Mouse (Mus musculus): ENCODE results near the gene Naa30. TPM values are rescaled to one million over a fixed set of nuclear protein-coding genes. Genes with fewer than 3 reads are reported as not detected.

Naa30 gene
- polyA plus RNA-seq, 1 experiment from 2014 or later, result 12.0 TPM

DNA sequence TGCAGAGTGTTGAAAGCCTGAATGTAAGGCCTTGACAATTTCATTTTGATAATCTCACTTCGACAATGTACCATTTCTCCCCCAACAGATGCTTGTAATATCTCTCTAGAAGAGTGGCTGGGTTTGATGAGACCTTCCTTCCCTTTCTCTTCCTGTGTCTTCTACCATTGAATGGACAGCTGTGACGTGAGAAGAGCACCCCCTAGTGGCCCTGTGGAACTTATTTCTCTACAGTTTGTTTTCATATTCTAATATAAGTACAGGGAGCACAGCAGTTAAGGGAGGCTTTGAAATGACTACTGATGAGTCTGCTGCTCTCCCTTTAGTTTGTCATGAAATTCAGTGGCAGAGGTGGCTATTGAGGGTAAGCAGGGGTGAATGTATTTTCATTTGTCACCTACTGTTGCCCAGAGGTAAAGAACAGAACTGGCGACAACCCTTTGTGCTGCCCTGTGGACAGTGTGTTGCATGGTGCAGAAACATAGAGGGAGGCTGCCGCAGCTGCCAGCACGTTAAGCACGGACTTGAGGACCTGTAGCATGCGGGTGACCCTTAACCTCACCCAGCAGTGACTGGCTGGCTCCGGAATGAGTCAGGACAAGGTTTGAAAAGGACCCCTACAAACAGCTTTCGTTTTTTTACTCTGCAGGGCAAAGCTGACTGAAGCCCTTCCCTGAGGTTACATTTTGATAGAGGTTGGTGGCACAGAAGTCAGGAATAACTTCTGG lies 62.9 kb downstream of the Naa30 start:
- no peak overlapping the region for H3K4me2 ChIP-seq

DNA sequence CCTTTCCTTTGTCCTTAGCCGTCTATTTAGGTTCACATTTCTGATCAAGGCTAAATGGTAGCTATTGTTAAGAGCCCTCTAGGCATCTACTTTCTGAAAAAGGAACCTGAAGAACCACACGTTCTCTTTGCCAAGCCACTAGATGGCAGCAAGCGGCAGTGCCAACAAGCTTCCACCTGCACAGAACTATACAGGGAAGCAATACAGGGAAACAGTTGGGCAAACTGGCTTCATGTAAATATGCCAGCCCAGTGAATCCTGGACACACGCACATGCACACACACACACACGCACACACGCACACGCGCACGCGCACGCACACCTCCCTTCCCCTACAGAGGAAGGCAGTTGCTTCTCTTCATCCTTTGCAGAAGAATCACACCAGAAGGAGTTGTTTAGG lies 66.2 kb downstream of the Naa30 start:
- Histone ChIP-seq H3K27ac (no peak overlapping the region), H3K9me3 (replicated peaks) (no peaks in the 10 kb centered on the region), H3K36me3 (no peaks in the 10 kb centered on the region), H3K4me1 (no peaks in the 10 kb centered on the region), H3K4me3 (no peak overlapping the region), H3K4me2 (no peak overlapping the region), H3K9ac (no peak overlapping the region), H3K27me3 (replicated peaks) (no peaks in the 10 kb centered on the region)
- 41% methylated on average over 11 of the region's 11 CpGs for WGBS (ENCODE audit: insufficient replicate concordance)
- ATAC-seq, result no peak

More for the DNA sequence above, 62.9 kb downstream of the Naa30 start:
- no peak overlapping the region for H3K27ac ChIP-seq
- 39% methylated on average over 9 of the region's 9 CpGs for WGBS (ENCODE audit: insufficient replicate concordance)
- H3K4me3 ChIP-seq, result no peak overlapping the region
- no peaks in the 10 kb centered on the region for H3K36me3 ChIP-seq
- H3K9ac ChIP-seq, result no peak overlapping the region
- H3K9me3 ChIP-seq (replicated peaks), result no peaks in the 10 kb centered on the region
- no peaks in the 10 kb centered on the region for H3K4me1 ChIP-seq
- ATAC-seq, result no peak
- no peaks in the 10 kb centered on the region for H3K27me3 ChIP-seq (replicated peaks)

Other genes with a start within 250 kb of the Naa30 start
- 17.3 and 18.7 TPM in 2 replicates for gene Ap5m1, start 106.1 kb upstream of the Naa30 start, polyA plus RNA-seq (2016; fragmentation: Nextera tagmentation; extraction: Ambion mirVana)
- 38.8 and 39.4 TPM in 2 replicates for gene Exoc5, start 105.6 kb upstream of the Naa30 start, polyA plus RNA-seq (2016; fragmentation: Nextera tagmentation; extraction: Ambion mirVana)
- gene ccdc198, start 73.2 kb downstream of the Naa30 start, polyA plus RNA-seq (2016; fragmentation: Nextera tagmentation; extraction: Ambion mirVana), result 0.47 and 0.55 TPM in 2 replicates